Mouse (Mus musculus) liver, embryonic 15.5 days (tissue): ENCODE data around the gene Zswim9. TPM values are rescaled to one million over a fixed set of nuclear protein-coding genes. Genes with fewer than 3 reads are reported as not detected.

ENCODE experiments used
- ATAC-seq: fragments of 200-750 bp; cut with Nextera tagmentation; 2 replicates; pipeline ENCODE4 v1.8.0; 2017; ENCODE audit warnings: moderate number of reproducible peaks, mild to moderate bottlenecking, moderate library complexity; ENCODE audit not compliant: insufficient read depth
- H3K27ac ChIP-seq: fragments of 300-500 bp; sonication (generic); replicated peaks from 2 replicates; pipeline ENCODE4 v1.5.1; 2015; ENCODE audit warnings: mild to moderate bottlenecking, inconsistent platforms
- H3K27me3 ChIP-seq: fragments of 300-500 bp; sonication (generic); 2 replicates; pipeline ENCODE4 v1.6.1; 2015; ENCODE audit warnings: mild to moderate bottlenecking, inconsistent platforms
- H3K36me3 ChIP-seq: fragments of 300-500 bp; sonication (generic); replicated peaks from 2 replicates; pipeline ENCODE4 v1.6.1; 2015; ENCODE audit warnings: moderate library complexity, mild to moderate bottlenecking, inconsistent platforms
- H3K4me1 ChIP-seq: fragments of 300-500 bp; sonication (generic); replicated peaks from 2 replicates; pipeline ENCODE4 v1.6.1; 2015; ENCODE audit warnings: inconsistent platforms
- H3K4me2 ChIP-seq: fragments of 300-500 bp; sonication (generic); 2 replicates; pipeline ENCODE4 v1.6.1; 2015; ENCODE audit warnings: moderate library complexity, mild to moderate bottlenecking, inconsistent platforms
- H3K4me3 ChIP-seq: fragments of 300-500 bp; sonication (generic); replicated peaks from 2 replicates; pipeline ENCODE4 v1.5.1; 2015; ENCODE audit warnings: mild to moderate bottlenecking, inconsistent platforms
- H3K9ac ChIP-seq: fragments of 300-500 bp; sonication (generic); 2 replicates; pipeline ENCODE4 v1.6.1; 2015; ENCODE audit warnings: moderate library complexity, mild to moderate bottlenecking, inconsistent platforms
- H3K9me3 ChIP-seq: fragments of 300-500 bp; sonication (generic); replicated peaks from 2 replicates; pipeline ENCODE4 v1.6.1; 2016; ENCODE audit warnings: inconsistent platforms
- WGBS: fragments of 180-500 bp; shearing (Covaris S2); methylation state at CpG from one replicate; pipeline ENCODE4 v1.1.7; 2015; ENCODE audit warnings: mixed read lengths; ENCODE audit not compliant: insufficient replicate concordance; 5-methylcytosine and 5-hydroxymethylcytosine counted together
- polyA plus RNA-seq: library from polyadenylated mRNA; unstranded; fragments of >200 nt; fragmentation: Nextera tagmentation; extraction: Ambion mirVana; gene quantifications from 2 replicates; pipeline ENCODE4 v1.2.1, GENCODE M21; 2015

The Zswim9 gene
- polyA plus RNA-seq: 1.9 and 2.3 TPM in 2 replicates

- Histone ChIP-seq H3K4me3 (peak within 1 kb of the TSS; percentile 78), H3K4me1 (peaks cover 24% of the 10 kb centered on the region), H3K9ac (peak within 1 kb of the TSS; percentile 74), H3K9me3 (no peaks in the 10 kb centered on the region), H3K36me3 (peaks cover 53% of the 10 kb centered on the region), H3K27me3 (no peaks in the 10 kb centered on the region), H3K4me2 (peak within 1 kb of the TSS; percentile 81), H3K27ac (peak within 1 kb of the TSS; percentile 88)
- peak; percentile 98 for ATAC-seq
- under 1% methylated on average over 39 of the region's 39 CpGs for WGBS
Observed at GRCm38 (mm10) chr7:13278308-13278891, at the start of gene Zswim9. TSS of gene Zswim9 (minus strand) at chr7:13278721.

DNA sequence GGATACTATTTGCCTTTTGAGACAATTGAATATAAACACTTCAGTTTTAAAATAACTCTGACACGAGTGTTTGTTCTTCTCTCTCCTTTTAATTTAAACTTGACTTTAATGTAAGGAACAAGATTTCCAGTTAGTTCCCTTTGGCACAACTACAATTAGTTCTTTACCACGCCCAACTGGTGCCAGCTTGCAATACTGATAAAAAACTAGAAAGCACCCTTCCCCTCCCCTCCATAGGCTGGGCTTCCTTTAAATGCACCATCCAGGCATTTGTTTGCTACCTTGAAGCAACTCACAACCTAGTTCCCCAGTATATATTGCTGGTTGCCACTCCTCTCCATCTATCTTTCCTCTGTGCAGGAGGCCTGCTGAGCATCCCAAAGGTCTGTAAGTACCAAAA, 45.8 kb upstream of the Zswim9 start, which contains the start of gene Pla2g4c:
Pla2g4c (plus strand) TSS at position 340 of the 400 bp plus-strand sequence.
- Histone ChIP-seq H3K9ac (no peak within 1 kb of the TSS), H3K9me3 (no peaks in the 10 kb centered on the region), H3K36me3 (peaks cover 16% of the 10 kb centered on the region), H3K27ac (no peak within 1 kb of the TSS), H3K4me2 (no peak within 1 kb of the TSS), H3K4me1 (peaks cover 5% of the 10 kb centered on the region; the same call in 1 of the 2 replicates), H3K27me3 (no peaks in the 10 kb centered on the region), H3K4me3 (no peak within 1 kb of the TSS)
- no peak; the same call in 1 of the 2 replicates for ATAC-seq
- WGBS: 35% methylated on average over 2 of the region's 2 CpGs

GRCm38 (mm10) chr7:13321424-13321823, 42.9 kb upstream of the Zswim9 start:
- Histone ChIP-seq H3K4me1 (peaks cover 5% of the 10 kb centered on the region; the same call in 1 of the 2 replicates), H3K4me2 (no peak overlapping the region), H3K9ac (no peak overlapping the region), H3K4me3 (no peak overlapping the region), H3K27ac (no peak overlapping the region), H3K27me3 (no peaks in the 10 kb centered on the region), H3K36me3 (peaks cover 15% of the 10 kb centered on the region), H3K9me3 (no peaks in the 10 kb centered on the region)
- ATAC-seq: no peak
- WGBS: 56% methylated on average over 3 of the region's 3 CpGs

GRCm38 (mm10) chr7:13314095-13314597, 35.6 kb upstream of the Zswim9 start:
- peaks cover 21% of the 10 kb centered on the region for H3K4me1 ChIP-seq
- H3K9me3 ChIP-seq: no peaks in the 10 kb centered on the region
- ATAC-seq: no peak
- H3K36me3 ChIP-seq: peaks cover 57% of the 10 kb centered on the region
- H3K9ac ChIP-seq: no peak overlapping the region
- H3K27me3 ChIP-seq: no peaks in the 10 kb centered on the region
- 81% methylated on average over 5 of the region's 5 CpGs for WGBS
- H3K4me2 ChIP-seq: no peak overlapping the region
- no peak overlapping the region for H3K27ac ChIP-seq
- no peak overlapping the region for H3K4me3 ChIP-seq

DNA sequence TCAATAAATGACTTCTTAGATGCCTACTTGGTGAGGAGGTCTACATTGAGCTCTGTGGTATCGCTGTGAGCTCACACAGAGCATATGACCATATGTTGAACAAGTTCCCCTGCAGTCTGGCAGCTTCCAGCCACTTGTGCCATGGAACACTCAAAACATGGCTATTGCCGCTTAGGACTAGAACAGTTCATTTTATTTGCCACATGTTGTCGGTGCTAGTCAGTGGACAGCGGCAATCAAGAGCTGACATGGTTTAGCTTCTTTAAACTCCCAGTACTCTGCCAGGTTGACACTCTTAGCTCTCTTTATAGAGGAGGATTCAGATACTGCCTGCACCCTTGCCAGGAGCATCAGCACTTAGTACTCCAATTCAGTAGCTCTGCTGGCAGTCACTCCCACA, 32.9 kb upstream of the Zswim9 start:
- Histone ChIP-seq H3K27ac (no peak overlapping the region), H3K27me3 (no peaks in the 10 kb centered on the region), H3K36me3 (peaks cover 82% of the 10 kb centered on the region), H3K4me3 (no peak overlapping the region), H3K9ac (no peak overlapping the region), H3K9me3 (no peaks in the 10 kb centered on the region), H3K4me2 (no peak overlapping the region), H3K4me1 (peaks cover 21% of the 10 kb centered on the region)
- 96% methylated on average over 4 of the region's 4 CpGs for WGBS
- ATAC-seq: no peak

- peak; percentile 88 for ATAC-seq
- Histone ChIP-seq H3K27me3 (no peaks in the 10 kb centered on the region), H3K4me1 (peaks cover 21% of the 10 kb centered on the region), H3K4me3 (no peak overlapping the region), H3K36me3 (peaks cover 90% of the 10 kb centered on the region), H3K4me2 (peak overlapping the region; percentile 25; the same call in 1 of the 2 replicates), H3K9me3 (no peaks in the 10 kb centered on the region), H3K9ac (no peak overlapping the region), H3K27ac (peak overlapping the region; percentile 41; the same call in 1 of the 2 replicates)
- 48% methylated on average over 6 of the region's 6 CpGs for WGBS
Observed at GRCm38 (mm10) chr7:13310493-13311199, 32.1 kb upstream of the Zswim9 start.

DNA sequence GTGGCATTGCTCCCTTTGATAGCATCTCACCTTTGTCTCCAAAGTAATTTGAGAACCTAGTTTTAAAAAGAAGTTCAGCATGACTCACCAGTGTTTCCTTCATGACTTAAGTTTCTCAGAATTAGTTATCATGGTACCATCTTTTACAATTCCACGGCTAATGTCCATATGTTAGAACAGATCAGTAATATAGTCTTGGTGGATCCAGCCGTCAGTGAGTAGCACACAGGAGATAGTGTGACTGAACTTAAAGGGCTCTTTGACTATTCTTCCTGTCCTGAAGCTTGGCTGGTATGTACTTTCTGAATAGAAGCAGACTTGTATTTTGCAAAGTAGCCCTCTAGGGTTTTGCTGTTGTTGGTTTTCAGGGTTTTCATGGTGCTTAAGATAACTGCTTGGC, 30.9 kb upstream of the Zswim9 start:
- Histone ChIP-seq H3K9ac (no peak overlapping the region), H3K27ac (peak overlapping the region; percentile 25; the same call in 1 of the 2 replicates), H3K9me3 (no peaks in the 10 kb centered on the region), H3K4me3 (no peak overlapping the region), H3K36me3 (peaks cover 99% of the 10 kb centered on the region), H3K27me3 (no peaks in the 10 kb centered on the region), H3K4me2 (peak overlapping the region; percentile 25; the same call in 1 of the 2 replicates), H3K4me1 (peaks cover 21% of the 10 kb centered on the region)
- WGBS: 39% methylated on average over 2 of the region's 2 CpGs
- ATAC-seq: no peak

- no peak for ATAC-seq
- H3K36me3 ChIP-seq: peaks cover 100% of the 10 kb centered on the region
Observed at GRCm38 (mm10) chr7:13303372-13303771, 24.9 kb upstream of the Zswim9 start.

DNA sequence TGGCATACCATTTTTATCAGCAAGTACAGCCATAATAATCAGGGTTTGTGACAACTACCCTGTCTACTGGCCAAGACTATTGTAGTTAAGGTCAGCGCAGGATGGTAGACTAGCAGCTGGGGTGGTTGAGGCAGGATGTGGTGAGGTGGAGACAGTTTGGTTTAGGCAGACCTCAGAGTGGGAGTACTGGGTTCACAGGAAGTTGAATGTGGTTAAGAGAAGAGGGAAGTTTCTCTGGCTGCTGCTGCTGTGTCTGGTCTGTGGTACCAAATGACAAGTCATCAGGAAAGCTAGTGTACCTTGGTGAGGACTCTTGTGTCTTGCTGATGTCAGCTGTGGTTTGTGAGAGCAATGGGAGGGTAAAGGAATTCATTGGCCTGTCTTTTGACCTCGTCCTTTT, 24.3 kb upstream of the Zswim9 start:
- Histone ChIP-seq H3K27ac (no peak overlapping the region), H3K4me1 (no peaks in the 10 kb centered on the region), H3K9ac (no peak overlapping the region), H3K36me3 (peaks cover 100% of the 10 kb centered on the region), H3K27me3 (no peaks in the 10 kb centered on the region), H3K9me3 (no peaks in the 10 kb centered on the region), H3K4me2 (no peak overlapping the region), H3K4me3 (no peak overlapping the region)
- 32% methylated on average over 2 of the region's 2 CpGs for WGBS
- ATAC-seq: no peak

More at GRCm38 (mm10) chr7:13303372-13303771, 24.9 kb upstream of the Zswim9 start:
- H3K27ac ChIP-seq: no peak overlapping the region
- no peaks in the 10 kb centered on the region for H3K9me3 ChIP-seq
- no peak overlapping the region for H3K4me2 ChIP-seq
- H3K4me1 ChIP-seq: no peaks in the 10 kb centered on the region
- no peak overlapping the region for H3K9ac ChIP-seq
- no peaks in the 10 kb centered on the region for H3K27me3 ChIP-seq
- no peak overlapping the region for H3K4me3 ChIP-seq

DNA sequence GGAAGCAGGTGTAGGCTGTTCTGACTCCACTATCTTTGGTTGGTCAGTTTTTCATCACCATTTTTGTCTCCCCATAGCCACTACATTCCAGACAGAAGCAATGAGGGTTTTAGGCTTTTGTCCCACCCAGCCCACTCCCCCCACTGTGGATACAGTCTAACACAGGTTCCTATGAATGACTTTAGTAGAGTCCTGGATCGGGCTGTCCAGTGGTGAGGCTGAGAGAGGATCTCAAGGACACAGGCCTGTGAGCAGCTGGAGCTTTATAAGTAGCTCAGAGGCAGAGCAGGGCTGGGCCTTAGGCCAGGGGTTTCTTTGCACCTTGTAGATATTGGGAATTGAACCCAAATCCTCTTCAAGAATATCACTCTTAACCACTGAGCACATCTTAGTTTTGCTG, 23.1 kb upstream of the Zswim9 start:
- Histone ChIP-seq H3K36me3 (peaks cover 100% of the 10 kb centered on the region), H3K9ac (no peak overlapping the region), H3K4me2 (no peak overlapping the region), H3K27ac (no peak overlapping the region), H3K4me3 (no peak overlapping the region), H3K9me3 (no peaks in the 10 kb centered on the region), H3K27me3 (no peaks in the 10 kb centered on the region), H3K4me1 (no peaks in the 10 kb centered on the region)
- 75% methylated on average over 1 of the region's 1 CpGs for WGBS
- ATAC-seq: no peak

- no peak overlapping the region for H3K4me2 ChIP-seq
- no peak overlapping the region for H3K27ac ChIP-seq
- ATAC-seq: no peak
- no peaks in the 10 kb centered on the region for H3K9me3 ChIP-seq
- 85% methylated on average over 5 of the region's 5 CpGs for whole genome bisulfite sequencing
- H3K4me1 ChIP-seq: no peaks in the 10 kb centered on the region
- peaks cover 100% of the 10 kb centered on the region for H3K36me3 ChIP-seq
- H3K4me3 ChIP-seq: no peak overlapping the region
- H3K9ac ChIP-seq: no peak overlapping the region
- no peaks in the 10 kb centered on the region for H3K27me3 ChIP-seq
Observed at GRCm38 (mm10) chr7:13298821-13299220, 20.3 kb upstream of the Zswim9 start.
